22 mouse cellular contexts compared by ENCODE assay signal in the genomic region with DNA sequence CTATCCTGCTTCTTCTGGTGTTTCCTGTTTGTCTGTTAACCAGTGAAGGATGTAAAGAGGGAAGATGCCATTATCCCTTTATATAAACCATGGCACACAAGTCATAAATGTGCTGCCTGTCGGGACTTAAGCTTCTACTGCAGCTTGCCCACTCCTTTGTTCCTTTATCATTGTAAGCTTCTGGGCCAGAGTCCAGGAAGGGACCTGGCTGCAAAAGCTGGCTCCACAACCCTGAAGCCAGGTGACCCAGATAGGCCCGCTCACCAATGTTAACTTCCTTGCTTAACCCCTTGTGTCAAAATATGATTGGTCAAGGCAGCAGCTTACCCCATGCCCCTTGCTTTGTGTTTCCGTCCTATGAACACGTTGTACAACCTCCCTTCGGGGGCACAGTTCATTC. TPM values are rescaled to one million over a fixed set of nuclear protein-coding genes. Genes with fewer than 3 reads are reported as not detected.
"Had no signal": no experiment of that assay in that cellular context is flagged by ENCODE, and none has a peak within 500 bp of the region (broad histone marks: within the 10 kb centered on the region; RNA-seq: fewer than 3 reads in every experiment).

No protein-coding gene starts in this region.

- DNase-seq: lung, adult 18-20 months; lung, embryonic 14.5 days; lung, postnatal 10 days; lung, postnatal 4 days; midbrain, embryonic 14.5 days; retina, postnatal 1 day; right cerebral cortex, adult 18-20 months; right cerebral cortex, postnatal 25 days; right cerebral cortex, postnatal 4 days; spleen, adult 18-20 months; thymus, adult 2 months; thymus, postnatal 25 days; thymus, postnatal 4 days had no signal

- H3K27ac ChIP-seq: midbrain, embryonic 10.5 days; neural tube, embryonic 13.5 days; neural tube, embryonic 15.5 days had no signal

- H3K9ac ChIP-seq: lung, embryonic 14.5 days; neural tube, embryonic 13.5 days; neural tube, embryonic 15.5 days had no signal

- H3K27me3 ChIP-seq: neural tube, embryonic 13.5 days; neural tube, embryonic 15.5 days had no signal

- H3K4me3 ChIP-seq: midbrain, embryonic 10.5 days; myocyte; neural tube, embryonic 13.5 days; neural tube, embryonic 15.5 days had no signal

- H3K9me3 ChIP-seq: midbrain, embryonic 10.5 days; neural tube, embryonic 13.5 days; neural tube, embryonic 15.5 days had no signal

- H3K4me2 ChIP-seq: lung, embryonic 14.5 days; neural tube, embryonic 13.5 days; neural tube, embryonic 15.5 days had no signal

- ATAC-seq: midbrain, embryonic 16.5 days had no signal

- H3K36me3 ChIP-seq: midbrain, embryonic 10.5 days; neural tube, embryonic 13.5 days; neural tube, embryonic 15.5 days had no signal

RNA-seq across cellular contexts. Expression of a gene that starts 42.5 kb away (rescaled TPM):
- total RNA-seq: megakaryocyte-erythroid progenitor cell, adult 5-6 weeks had no signal
- polyA plus RNA-seq: liver, embryonic 16.5 days; lung, embryonic 14.5 days; midbrain, embryonic 10.5 days; midbrain, embryonic 14.5 days; midbrain, embryonic 16.5 days; myocyte; neural tube, embryonic 11.5 days; neural tube, embryonic 13.5 days; neural tube, embryonic 15.5 days; small intestine, adult 2 months had no signal
